Mouse (Mus musculus): ENCODE measurements around the gene Rnf215.
"Not testable (repeated sequence)": the region's sequence is repeated elsewhere in the genome, so short reads cannot be mapped to it uniquely, and the experiment has no call there.

Gene Rnf215

DNA sequence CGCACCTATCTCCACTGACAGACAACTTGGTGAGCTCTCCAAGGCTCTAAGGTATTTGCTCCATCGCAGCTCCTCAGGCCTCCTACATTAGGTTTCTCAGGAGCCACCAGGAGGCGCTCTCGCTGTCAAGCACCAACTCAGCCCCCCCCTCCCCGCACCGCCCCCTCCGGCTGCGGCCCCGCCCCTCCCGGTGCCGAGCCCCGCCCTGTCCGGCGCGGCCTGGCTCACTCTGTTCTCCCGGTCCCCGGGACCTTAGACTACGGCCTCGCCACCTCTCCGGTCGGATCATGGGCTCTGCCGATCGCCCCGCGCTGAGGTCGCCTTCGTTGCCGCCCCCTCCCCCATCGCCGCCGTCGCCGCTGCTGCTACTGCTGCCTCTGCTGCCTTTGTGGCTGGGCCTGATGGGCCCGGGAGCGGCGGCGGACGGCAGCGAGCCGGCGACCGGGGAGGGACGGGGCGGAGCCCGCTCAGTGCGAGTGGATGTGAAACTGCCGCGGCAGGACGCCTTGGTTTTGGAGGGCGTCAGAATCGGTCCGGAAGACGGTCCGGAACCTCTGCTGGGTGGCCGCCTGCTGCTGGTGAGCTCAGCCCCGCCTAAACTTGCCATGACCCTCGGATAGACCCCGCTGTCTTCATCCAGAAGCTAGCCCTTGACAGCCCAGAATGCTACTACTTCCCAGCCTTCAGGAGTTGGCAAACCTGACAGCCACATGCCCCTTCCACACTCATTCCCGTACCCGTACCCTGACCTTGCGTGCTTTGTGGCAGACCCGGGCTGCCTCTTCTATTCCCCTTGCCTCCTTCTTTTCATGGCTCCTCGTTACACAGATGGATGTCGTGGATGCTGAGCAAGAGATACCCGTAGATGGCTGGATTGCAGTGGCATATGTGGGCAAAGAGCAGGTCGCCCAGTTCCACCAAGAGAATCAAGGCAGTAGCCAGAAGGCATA is at the start of gene Rnf215:
Gene Rnf215, plus strand, starts transcription at position 217 of the 950 bp plus-strand sequence.
- DNase-seq (ENCODE audit: low read depth, low spot score): peak; percentile 91

DNA sequence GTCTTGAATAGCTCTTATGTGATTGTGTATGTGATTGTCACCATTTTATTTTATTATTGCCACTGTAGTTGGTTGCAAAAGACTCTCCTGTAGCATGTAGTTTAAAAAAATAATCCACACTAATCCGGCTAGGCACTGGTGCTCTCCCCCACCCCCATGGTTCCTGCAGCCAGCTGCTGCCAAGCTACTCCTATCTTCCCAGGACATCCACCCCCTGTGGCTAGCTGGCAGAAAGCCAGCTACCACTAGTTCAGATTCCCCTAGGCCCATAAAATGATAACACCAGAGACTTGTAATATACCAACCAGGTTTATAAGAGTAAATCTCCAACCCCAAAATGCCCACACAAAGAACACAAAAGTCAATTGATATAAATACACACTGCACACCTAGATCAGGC is 48.8 kb upstream of the Rnf215 start:
- DNase-seq (ENCODE audit: low read depth, low spot score): no peak

- DNase-seq (ENCODE audit: low read depth, low spot score): no peak
Observed at GRCm38 (mm10) chr11:4087267-4087666, 47.7 kb upstream of the Rnf215 start.

GRCm38 (mm10) chr11:4093459-4094377 is 41.3 kb upstream of the Rnf215 start:
- DNase-seq (ENCODE audit: low read depth, low spot score): no peak

GRCm38 (mm10) chr11:4094378-4095170 is 40.4 kb upstream of the Rnf215 start:
- peak; percentile 48 for DNase-seq (ENCODE audit: low read depth, low spot score)

GRCm38 (mm10) chr11:4095171-4096053 is 39.6 kb upstream of the Rnf215 start, which contains the start of gene Mtfp1:
Gene Mtfp1 (minus strand): TSS chr11:4095445.
- DNase-seq (ENCODE audit: low read depth, low spot score): no peak

DNA sequence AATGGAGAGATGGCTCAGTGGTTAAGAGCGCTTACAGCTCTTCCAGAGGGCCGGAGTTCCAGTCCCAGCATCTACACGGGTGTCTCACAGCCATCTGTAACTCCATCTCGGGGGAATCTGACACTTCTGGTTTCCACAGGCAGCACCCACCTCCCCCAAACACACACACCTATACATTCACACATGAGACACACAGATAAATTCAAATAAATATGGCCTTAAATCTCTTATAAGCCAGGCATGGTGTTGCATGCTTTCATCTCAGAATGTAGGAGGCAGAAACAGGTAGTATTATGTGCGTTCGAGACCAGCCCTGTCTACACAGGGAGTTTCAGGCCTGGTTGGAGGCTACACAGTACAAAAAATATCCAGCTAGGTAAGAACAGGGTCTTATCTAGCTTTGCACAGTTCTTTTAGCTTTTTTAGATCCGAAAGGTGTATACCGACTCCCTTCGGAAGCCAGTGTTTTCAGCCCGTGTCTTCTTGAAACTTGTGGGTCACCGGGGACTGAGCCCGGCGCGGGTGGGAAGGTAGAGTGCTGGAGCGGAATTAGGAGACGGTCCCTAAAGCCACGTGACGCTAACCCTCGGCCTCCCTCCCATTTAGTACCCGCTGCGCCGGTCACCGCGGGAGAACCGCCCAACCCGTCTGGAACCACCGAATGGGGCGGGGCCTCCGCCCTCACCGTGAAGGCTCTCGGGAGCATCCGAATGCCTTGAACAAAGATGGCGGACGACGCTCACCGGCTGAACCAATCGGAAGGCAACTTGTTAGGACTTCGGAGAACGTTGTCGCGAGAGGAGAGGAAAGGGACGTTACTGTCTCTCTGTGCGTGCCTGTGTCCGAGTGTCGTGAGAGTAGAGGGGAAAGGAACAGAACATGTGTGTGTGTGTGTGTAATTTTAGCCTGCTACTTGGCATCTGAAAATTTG is 38.7 kb upstream of the Rnf215 start:
- peak; percentile 98 for DNase-seq (ENCODE audit: low read depth, low spot score)

GRCm38 (mm10) chr11:4097091-4097621 is 37.8 kb upstream of the Rnf215 start:
- no peak for DNase-seq (ENCODE audit: low read depth, low spot score)

GRCm38 (mm10) chr11:4098120-4098519 is 36.9 kb upstream of the Rnf215 start:
- DNase-seq (ENCODE audit: low read depth, low spot score): no peak

GRCm38 (mm10) chr11:4098816-4099215 is 36.2 kb upstream of the Rnf215 start:
- no peak for DNase-seq (ENCODE audit: low read depth, low spot score)

- DNase-seq (ENCODE audit: low read depth, low spot score): no peak
Observed at GRCm38 (mm10) chr11:4099447-4099846, 35.6 kb upstream of the Rnf215 start.

- no peak for DNase-seq (ENCODE audit: low read depth, low spot score)
Observed at GRCm38 (mm10) chr11:4101851-4102250, 33.2 kb upstream of the Rnf215 start.

DNA sequence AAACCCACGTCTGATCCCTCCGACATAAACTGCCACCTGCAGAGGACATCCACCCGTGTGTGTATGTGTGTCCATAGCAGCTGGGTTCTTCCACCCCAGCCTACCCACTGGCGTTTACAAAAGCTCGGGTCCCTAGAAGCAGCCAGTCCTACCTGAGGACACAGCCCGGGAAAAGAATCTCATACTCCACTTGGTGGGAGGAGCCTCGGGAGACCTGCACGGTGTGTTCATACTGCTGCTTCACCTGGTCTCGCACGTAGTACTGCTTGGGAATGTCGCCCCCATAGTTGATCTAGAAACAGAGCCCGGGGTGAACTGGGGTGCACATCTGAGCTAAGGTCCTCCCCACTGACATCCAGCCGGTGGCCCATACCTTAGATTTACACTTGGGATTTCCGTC is 31.5 kb upstream of the Rnf215 start:
- no peak for DNase-seq (ENCODE audit: low read depth, low spot score)

DNA sequence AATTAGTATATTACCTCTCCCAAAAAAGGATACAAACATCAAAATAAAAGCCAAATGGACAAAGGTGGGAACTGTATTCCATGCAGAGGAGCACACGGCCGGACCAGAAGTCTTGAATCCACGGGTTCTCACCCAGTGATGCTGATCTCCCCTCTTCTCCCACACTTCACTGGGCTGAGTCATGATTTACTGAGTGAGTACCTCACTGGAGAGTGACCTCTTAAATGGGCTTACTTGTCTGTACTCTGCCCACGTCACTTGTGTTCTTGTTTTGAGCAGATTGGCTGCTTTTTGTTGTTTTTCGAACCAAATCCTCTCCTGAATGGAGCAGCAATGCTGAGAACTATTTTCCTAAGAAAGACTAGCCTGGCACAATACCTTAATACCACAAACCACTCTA is 30.0 kb upstream of the Rnf215 start:
- DNase-seq (ENCODE audit: low read depth, low spot score): no peak

- DNase-seq (ENCODE audit: low read depth, low spot score): no peak
Observed at GRCm38 (mm10) chr11:4105444-4105843, 29.6 kb upstream of the Rnf215 start.

DNA sequence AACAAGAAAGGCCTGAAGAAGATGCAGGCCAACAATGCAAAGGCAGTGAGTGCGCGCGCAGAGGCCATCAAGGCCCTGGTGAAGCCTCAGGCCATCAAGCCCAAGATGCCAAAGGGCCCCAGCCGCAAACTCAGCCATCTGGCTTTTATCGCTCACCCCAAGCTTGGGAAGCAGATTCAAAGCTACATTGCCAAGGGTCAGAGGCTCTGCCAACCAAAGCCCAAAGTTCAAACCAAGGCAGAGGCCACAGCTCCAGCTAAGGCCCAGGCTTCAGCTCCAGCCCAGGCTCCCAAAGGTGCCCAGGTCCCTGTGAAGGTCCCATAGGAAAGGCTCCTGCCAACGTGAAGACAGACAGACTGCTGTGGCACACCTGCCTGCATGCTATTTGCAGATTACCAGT is 27.1 kb upstream of the Rnf215 start:
- DNase-seq (ENCODE audit: low read depth, low spot score): not testable (repeated sequence)

DNA sequence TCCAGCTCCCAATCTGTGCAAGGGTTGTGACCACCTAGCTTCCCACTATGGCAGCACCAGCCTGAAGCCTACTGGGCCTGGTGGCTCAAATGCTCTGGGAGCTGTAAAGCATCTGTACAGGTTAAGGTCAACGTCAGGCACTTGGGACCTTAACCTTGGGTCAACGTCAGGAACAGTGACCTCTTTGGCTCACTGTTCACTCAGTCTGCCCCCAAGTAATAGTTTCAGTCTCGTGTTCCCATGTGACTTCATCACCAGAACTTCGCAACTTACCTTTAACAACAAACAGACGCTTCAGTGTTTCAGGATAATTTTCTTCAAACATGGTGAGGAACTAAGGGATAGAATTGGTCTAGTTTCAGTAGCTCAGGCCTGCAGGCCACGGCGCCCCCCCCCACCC is 26.3 kb upstream of the Rnf215 start:
- DNase-seq (ENCODE audit: low read depth, low spot score): no peak

- no peak for DNase-seq (ENCODE audit: low read depth, low spot score)
Observed at GRCm38 (mm10) chr11:4112033-4112432, 23.0 kb upstream of the Rnf215 start.

GRCm38 (mm10) chr11:4112861-4113260 is 22.1 kb upstream of the Rnf215 start:
- no peak for DNase-seq (ENCODE audit: low read depth, low spot score)
